Mouse (Mus musculus) liver, embryonic 14.5 days (tissue): ENCODE results near the gene Zfp786.

Experiments used
- CTCF ChIP-seq: IDR thresholded peaks from 2 replicates; pipeline ENCODE4 v1.5.1; 2016; ENCODE audit warnings: antibody characterized with exemption, low read depth, control low read depth
- EP300 ChIP-seq: IDR thresholded peaks from 2 replicates; pipeline ENCODE4 v1.6.1; 2016; ENCODE audit warnings: antibody characterized with exemption, low read depth

GRCm38 (mm10) chr6:47877461-47878132, 46.9 kb upstream of the Zfp786 start:
- TF ChIP-seq CTCF (peak; percentile 82), EP300 (no peak)
